9 mouse cellular contexts compared by ENCODE assay signal in the genomic region with DNA sequence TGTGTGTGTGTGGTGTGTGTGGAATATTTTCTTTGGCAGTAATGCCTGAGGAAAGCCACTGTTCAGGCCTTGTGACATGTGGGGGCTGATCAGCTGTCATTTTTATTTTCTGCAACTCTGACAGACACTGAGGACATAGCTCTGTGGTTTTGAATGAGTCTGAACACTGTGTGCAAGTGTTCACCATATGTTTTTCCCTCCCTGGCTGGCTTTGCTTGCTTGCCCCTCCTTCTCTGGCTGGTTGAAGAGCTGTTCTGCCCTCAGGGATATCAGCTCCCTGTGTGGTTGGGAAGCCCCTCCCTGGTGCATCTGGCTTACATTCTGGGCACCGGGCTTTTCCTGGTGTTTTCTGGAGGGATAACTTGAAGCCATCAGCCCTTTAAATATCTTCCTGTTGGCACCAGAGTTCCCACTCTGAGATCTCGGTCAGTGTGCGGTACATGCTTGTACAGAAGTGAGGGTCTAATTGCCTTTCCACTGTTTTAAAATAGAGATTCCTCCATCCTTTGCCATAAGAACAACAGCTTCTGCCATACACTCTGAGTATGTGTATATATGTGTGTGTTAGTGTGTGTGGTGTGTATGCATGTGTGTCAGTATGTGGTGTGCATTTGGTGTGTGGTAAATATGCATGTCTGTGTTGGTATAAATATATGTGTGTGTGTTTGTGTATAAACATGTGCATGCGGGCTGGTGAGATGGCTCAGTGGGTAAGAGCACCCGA. TPM values are rescaled to one million over a fixed set of nuclear protein-coding genes. Genes with fewer than 3 reads are reported as not detected.
DNase-seq lines count a peak whose midpoint lies in the region; ATAC-seq lines count a peak whose summit lies in the region.
"Had no signal": no experiment of that assay in that cellular context is flagged by ENCODE, and none has a peak within 500 bp of the region (broad histone marks: within the 10 kb centered on the region; RNA-seq: fewer than 3 reads in every experiment).

No protein-coding gene starts in this region.

- no peaks in the 10 kb centered on the region for H3K27me3 ChIP-seq in forebrain, embryonic 16.5 days (replicated peaks; ENCODE audit: control insufficient read depth, insufficient read depth, low read length)
- no peaks in the 10 kb centered on the region; the same call in 1 of the 2 replicates for H3K27me3 ChIP-seq in limb, embryonic 15.5 days
- peaks cover 6% of the 10 kb centered on the region; the same call in 1 of the 2 replicates for H3K27me3 ChIP-seq in heart, embryonic 10.5 days (ENCODE audit: insufficient read depth, poor library complexity, severe bottlenecking)

- DNase-seq in left cerebral cortex, postnatal 4 days = peak; percentile 65
- no peak for DNase-seq in left cerebral cortex, adult 8-10 months (ENCODE audit: low spot score in 2 of 2)
- peak; percentile 43 to 53 for DNase-seq in cerebellum, adult 18-20 months
- no peak for DNase-seq in adrenal gland, postnatal 36 days
- DNase-seq in heart, embryonic 10.5 days (ENCODE audit: low spot score) = no peak
- DNase-seq: right cerebral cortex, adult 18-20 months had no signal

- ATAC-seq in forebrain, embryonic 16.5 days = peak; percentile 90
- peak; percentile 74 for ATAC-seq in limb, embryonic 15.5 days (ENCODE audit: insufficient number of reproducible peaks, low FRiP score, low TSS enrichment, low read depth)

- intact Hi-C loops in left cerebral cortex, postnatal 4 days (cut with DNase I) = no loop called here

- 63% methylated on average over 5 of the region's 5 CpGs for WGBS in forebrain, embryonic 16.5 days
- WGBS in limb, embryonic 15.5 days = 43% methylated on average over 5 of the region's 5 CpGs
- 75% methylated on average over 5 of the region's 5 CpGs for WGBS in heart, embryonic 10.5 days

- H3K36me3 ChIP-seq in forebrain, embryonic 16.5 days (ENCODE audit: control insufficient read depth, insufficient read depth) = no peaks in the 10 kb centered on the region
- H3K36me3 ChIP-seq in limb, embryonic 15.5 days = no peaks in the 10 kb centered on the region
- no peaks in the 10 kb centered on the region for H3K36me3 ChIP-seq in heart, embryonic 10.5 days
- H3K36me3 ChIP-seq: G1E had no signal

- H3K4me2 ChIP-seq in forebrain, embryonic 16.5 days (ENCODE audit: low read length) = no peak overlapping the region
- H3K4me2 ChIP-seq in limb, embryonic 15.5 days = no peak overlapping the region

- H3K4me3 ChIP-seq in forebrain, embryonic 16.5 days (replicated peaks; ENCODE audit: low read length) = no peak overlapping the region
- H3K4me3 ChIP-seq in limb, embryonic 15.5 days = no peak overlapping the region
- H3K4me3 ChIP-seq in heart, embryonic 10.5 days = no peak overlapping the region

- peaks cover 13% of the 10 kb centered on the region for H3K4me1 ChIP-seq in forebrain, embryonic 16.5 days (replicated peaks; ENCODE audit: control insufficient read depth, insufficient read depth, low read length)
- peaks cover 20% of the 10 kb centered on the region for H3K4me1 ChIP-seq in limb, embryonic 15.5 days
- no peaks in the 10 kb centered on the region for H3K4me1 ChIP-seq in heart, embryonic 10.5 days

- peak overlapping the region; percentile 49 for H3K27ac ChIP-seq in forebrain, embryonic 16.5 days (ENCODE audit: low read length)
- H3K27ac ChIP-seq in limb, embryonic 15.5 days = 0 out of 2 replicates have a peak overlapping the region, but pooled peaks have one; percentile 22
- no peak overlapping the region for H3K27ac ChIP-seq in heart, embryonic 10.5 days

- no peak overlapping the region for H3K9ac ChIP-seq in forebrain, embryonic 16.5 days (replicated peaks; ENCODE audit: low read depth, low read length)
- no peak overlapping the region for H3K9ac ChIP-seq in limb, embryonic 15.5 days

- no peaks in the 10 kb centered on the region for H3K9me3 ChIP-seq in forebrain, embryonic 16.5 days (ENCODE audit: control insufficient read depth, low read length)
- no peaks in the 10 kb centered on the region for H3K9me3 ChIP-seq in limb, embryonic 15.5 days
- H3K9me3 ChIP-seq in heart, embryonic 10.5 days = no peaks in the 10 kb centered on the region
- H3K9me3 ChIP-seq: G1E had no signal

RNA-seq across cellular contexts. Expression of gene Noc4l, which starts 41.6 kb away (rescaled TPM):
- 10 to 100 TPM; 35.2 to 47.0 TPM for total RNA-seq in left cerebral cortex, postnatal 4 days (2021)
- total RNA-seq in left cerebral cortex, adult 8-10 months (2022) = 10 to 100 TPM; 20.0 to 31.3 (median 24.7) TPM
- 49.6 and 53.9 TPM in 2 replicates for polyA plus RNA-seq in forebrain, embryonic 16.5 days (2015; fragmentation: Nextera tagmentation; extraction: Ambion mirVana)
- polyA plus RNA-seq in limb, embryonic 15.5 days (2015; fragmentation: Nextera tagmentation; extraction: Ambion mirVana) = 46.2 and 46.5 TPM in 2 replicates
- total RNA-seq in adrenal gland, postnatal 36 days (2021) = 10 to 100 TPM; 20.7 to 21.1 TPM
- polyA plus RNA-seq in heart, embryonic 10.5 days (2016; fragmentation: Nextera tagmentation; extraction: Ambion mirVana) = 55.1 and 73.2 TPM in 2 replicates

RNA-seq across cellular contexts. Expression of gene Ddx51, which starts 41.7 kb away (rescaled TPM):
- total RNA-seq in left cerebral cortex, postnatal 4 days (2021) = 10 to 100 TPM; 28.0 to 32.5 TPM
- 10 to 100 TPM; 21.6 to 24.5 (median 22.8) TPM for total RNA-seq in left cerebral cortex, adult 8-10 months (2022)
- polyA plus RNA-seq in forebrain, embryonic 16.5 days (2015; fragmentation: Nextera tagmentation; extraction: Ambion mirVana) = 17.8 and 23.2 TPM in 2 replicates
- 21.5 and 23.2 TPM in 2 replicates for polyA plus RNA-seq in limb, embryonic 15.5 days (2015; fragmentation: Nextera tagmentation; extraction: Ambion mirVana)
- 10 to 100 TPM; 20.3 to 22.8 TPM for total RNA-seq in adrenal gland, postnatal 36 days (2021)
- 21.2 and 33.9 TPM in 2 replicates for polyA plus RNA-seq in heart, embryonic 10.5 days (2016; fragmentation: Nextera tagmentation; extraction: Ambion mirVana)

Comparison
In these comparisons a context has a peak if more than half of its experiments do, and no peak if none do; other contexts are left out.
1. DNase-seq: peak in left cerebral cortex, postnatal 4 days (single experiment) and cerebellum, adult 18-20 months (2 of 2); none in left cerebral cortex, adult 8-10 months (0 of 2), adrenal gland, postnatal 36 days (0 of 2) and heart, embryonic 10.5 days (single experiment).